ENCODE assay signal across 15 mouse cellular contexts in genomic region chr10:60379419-60379957, GRCm38 (mm10). TPM values are rescaled to one million over a fixed set of nuclear protein-coding genes. Genes with fewer than 3 reads are reported as not detected.
DNase-seq lines count a peak whose midpoint lies in the region; ATAC-seq and TF ChIP-seq lines count a peak whose summit lies in the region.
"Had no signal": no experiment of that assay in that cellular context is flagged by ENCODE, and none has a peak within 500 bp of the region (broad histone marks: within the 10 kb centered on the region; RNA-seq: fewer than 3 reads in every experiment).

No protein-coding gene starts in this region.

- TF ChIP-seq EP300 in lung, postnatal 0 days (IDR thresholded peaks at IDR 0.05), result no peak

- no peak for TF ChIP-seq CTCF in lung, postnatal 0 days (IDR thresholded peaks at IDR 0.05)

- H3K27ac ChIP-seq in heart, embryonic 13.5 days (replicated peaks), result peak overlapping the region; percentile 39
- H3K27ac ChIP-seq in lung, postnatal 0 days (ENCODE audit: low read length), result no peak overlapping the region
- H3K27ac ChIP-seq in hindbrain, embryonic 10.5 days, result no peak overlapping the region
- H3K27ac ChIP-seq: hindbrain, embryonic 12.5 days had no signal

- ATAC-seq in heart, embryonic 13.5 days (ENCODE audit: extremely low read depth, insufficient number of reproducible peaks, low FRiP score, low TSS enrichment), result no peak
- peak; percentile 22 for ATAC-seq in lung, postnatal 0 days

- no peaks in the 10 kb centered on the region for H3K36me3 ChIP-seq in heart, embryonic 13.5 days
- no peaks in the 10 kb centered on the region for H3K36me3 ChIP-seq in lung, postnatal 0 days (ENCODE audit: insufficient read depth, low read length)
- no peaks in the 10 kb centered on the region for H3K36me3 ChIP-seq in hindbrain, embryonic 10.5 days
- H3K36me3 ChIP-seq: hindbrain, embryonic 12.5 days had no signal

- WGBS in heart, embryonic 13.5 days, result 68% methylated on average over 9 of the region's 9 CpGs
- 61% methylated on average over 9 of the region's 9 CpGs for WGBS in lung, postnatal 0 days
- WGBS in hindbrain, embryonic 10.5 days, result 81% methylated on average over 9 of the region's 9 CpGs

- H3K27me3 ChIP-seq in heart, embryonic 13.5 days (replicated peaks), result no peaks in the 10 kb centered on the region
- no peaks in the 10 kb centered on the region for H3K27me3 ChIP-seq in lung, postnatal 0 days (replicated peaks; ENCODE audit: insufficient read depth, low read length)
- no peaks in the 10 kb centered on the region for H3K27me3 ChIP-seq in hindbrain, embryonic 10.5 days (ENCODE audit: insufficient read depth, poor library complexity, severe bottlenecking)
- H3K27me3 ChIP-seq: hindbrain, embryonic 12.5 days had no signal

- H3K4me2 ChIP-seq in heart, embryonic 13.5 days, result no peak overlapping the region
- H3K4me2 ChIP-seq in lung, postnatal 0 days (replicated peaks; ENCODE audit: low read depth, low read length), result no peak overlapping the region
- H3K4me2 ChIP-seq: hindbrain, embryonic 12.5 days had no signal

- no peak for DNase-seq in heart, postnatal 4 days
- peak; percentile 10 for DNase-seq in lung, postnatal 0 days (ENCODE audit: low spot score)
- no peak for DNase-seq in lung, postnatal 36 days
- peak; percentile 87 for DNase-seq in fibroblast of lung, adult 2 months (ENCODE audit: low read depth)
- no peak for DNase-seq in hindbrain, embryonic 10.5 days (ENCODE audit: low spot score)
- DNase-seq in cerebellum, adult 8-10 months, result no peak
- no peak for DNase-seq in ovary, postnatal 36 days (ENCODE audit: low spot score)
- DNase-seq: cerebellum, adult 2 months; gastrocnemius, postnatal 36 days; kidney, adult 11 months; kidney, postnatal 4 days; layer of hippocampus, postnatal 36 days; midbrain, embryonic 14.5 days had no signal

- H3K9me3 ChIP-seq in heart, embryonic 13.5 days, result no peaks in the 10 kb centered on the region
- no peaks in the 10 kb centered on the region for H3K9me3 ChIP-seq in lung, postnatal 0 days (ENCODE audit: low read length)
- no peaks in the 10 kb centered on the region for H3K9me3 ChIP-seq in hindbrain, embryonic 10.5 days
- H3K9me3 ChIP-seq: hindbrain, embryonic 12.5 days had no signal

- peaks cover 12% of the 10 kb centered on the region for H3K4me1 ChIP-seq in heart, embryonic 13.5 days
- H3K4me1 ChIP-seq in lung, postnatal 0 days (ENCODE audit: insufficient read depth, low read depth, low read length), result peaks cover 5% of the 10 kb centered on the region; the same call in 1 of the 2 replicates
- 0 out of 2 replicates have a peak, but pooled peaks cover 11% of the 10 kb centered on the region for H3K4me1 ChIP-seq in hindbrain, embryonic 10.5 days (replicated peaks)
- H3K4me1 ChIP-seq: hindbrain, embryonic 12.5 days had no signal

- H3K9ac ChIP-seq in heart, embryonic 13.5 days, result no peak overlapping the region
- H3K9ac ChIP-seq in lung, postnatal 0 days (replicated peaks; ENCODE audit: low read depth), result no peak overlapping the region
- H3K9ac ChIP-seq: hindbrain, embryonic 12.5 days had no signal

- H3K4me3 ChIP-seq in heart, embryonic 13.5 days, result no peak overlapping the region
- no peak overlapping the region for H3K4me3 ChIP-seq in lung, postnatal 0 days (ENCODE audit: low read depth, low read length)
- no peak overlapping the region for H3K4me3 ChIP-seq in hindbrain, embryonic 10.5 days
- H3K4me3 ChIP-seq: hindbrain, embryonic 12.5 days had no signal

RNA-seq across cellular contexts. Expression of gene Gm17455, which starts 20.0 kb away (rescaled TPM):
- polyA plus RNA-seq in heart, embryonic 13.5 days (2015; fragmentation: Nextera tagmentation; extraction: Ambion mirVana), result 0.62 TPM in 1 of 2 replicates, not detected in the other
- not detected for total RNA-seq in heart, postnatal 4 days (2021)
- 2.3 and 3.2 TPM in 2 replicates for polyA plus RNA-seq in lung, postnatal 0 days (2015; fragmentation: Nextera tagmentation; extraction: Ambion mirVana)
- 6.5 and 10.1 TPM in 2 replicates for polyA plus RNA-seq in hindbrain, embryonic 10.5 days (2016; fragmentation: Nextera tagmentation; extraction: Ambion mirVana)
- total RNA-seq: gastrocnemius, postnatal 36 days; layer of hippocampus, postnatal 36 days had no signal

RNA-seq across cellular contexts. Expression of gene Vsir, which starts 32.8 kb away (rescaled TPM):
- 2.4 and 3.2 TPM in 2 replicates for polyA plus RNA-seq in heart, embryonic 13.5 days (2015; fragmentation: Nextera tagmentation; extraction: Ambion mirVana)
- 10 to 100 TPM; 11.1 to 15.0 TPM for total RNA-seq in heart, postnatal 4 days (2021)
- 13.7 and 19.7 TPM in 2 replicates for polyA plus RNA-seq in lung, postnatal 0 days (2015; fragmentation: Nextera tagmentation; extraction: Ambion mirVana)
- polyA plus RNA-seq in hindbrain, embryonic 10.5 days (2016; fragmentation: Nextera tagmentation; extraction: Ambion mirVana), result 1.8 and 2.0 TPM in 2 replicates

Comparison
In these comparisons a context has a peak if more than half of its experiments do, and no peak if none do; other contexts are left out.
1. DNase-seq: peak in lung, postnatal 0 days (single experiment) and fibroblast of lung, adult 2 months (single experiment); none in heart, postnatal 4 days (single experiment), lung, postnatal 36 days (single experiment), hindbrain, embryonic 10.5 days (single experiment), cerebellum, adult 8-10 months (single experiment) and ovary, postnatal 36 days (single experiment).